Mouse (Mus musculus) liver, adult 2 months (tissue): ENCODE measurements around the gene Clasrp.

ENCODE experiments used
- CTCF ChIP-seq: fragments of 200-500 bp; IDR thresholded peaks from 2 replicates; pipeline ENCODE4 v1.5.1; 2011; ENCODE audit warnings: low read depth, low read length, control low read depth
- POLR2A ChIP-seq: fragments of 200-500 bp; IDR thresholded peaks from 2 replicates; pipeline ENCODE4 v1.6.1; 2011; ENCODE audit warnings: low read length, control low read depth; ENCODE audit not compliant: insufficient read depth; ENCODE audit errors: extremely low read depth

GRCm38 (mm10) chr7:19619004-19619801, 14.9 kb upstream of the Clasrp start:
- TF ChIP-seq CTCF, result peak; percentile 76
- TF ChIP-seq POLR2A, result no peak
